Mouse (Mus musculus): ENCODE data around the gene Exoc3. TPM values are rescaled to one million over a fixed set of nuclear protein-coding genes. Genes with fewer than 3 reads are reported as not detected.

Gene Exoc3
- total RNA-seq, 2 experiments from 2014 or later, result 29.7 to 33.5 TPM

GRCm38 (mm10) chr13:74138906-74139647 lies 69.5 kb downstream of the Exoc3 start:
- DNase-seq, result no peak

- DNase-seq, result no peak
These were observed 78.6 kb downstream of the Exoc3 start for GRCm38 (mm10) chr13:74129909-74130308.

- no peak for DNase-seq
These were observed 81.0 kb downstream of the Exoc3 start for GRCm38 (mm10) chr13:74127571-74127970.

- DNase-seq, result no peak
These were observed 85.9 kb downstream of the Exoc3 start for GRCm38 (mm10) chr13:74122632-74123031.

GRCm38 (mm10) chr13:74121795-74122330 lies 86.7 kb downstream of the Exoc3 start:
- DNase-seq, result no peak

- DNase-seq, result no peak
These were observed 87.4 kb downstream of the Exoc3 start, which contains the start of gene Slc9a3 for GRCm38 (mm10) chr13:74121141-74121602. Gene Slc9a3, plus strand, starts transcription at chr13:74121457.

Other genes starting within 250 kb of the Exoc3 start
- gene Zdhhc11, start 244.9 kb downstream of the Exoc3 start, total RNA-seq (2021), result not detected
- 1 to 10 TPM; 5.2 to 5.8 TPM for gene Tppp, start 199.3 kb downstream of the Exoc3 start, total RNA-seq (2021)
- under 1 TPM; 0.51 to 0.61 TPM for gene Cep72, start 146.4 kb downstream of the Exoc3 start, total RNA-seq (2021)
- under 1 TPM; 0.13 to 0.32 TPM for gene Slc9a3, start 87.3 kb downstream of the Exoc3 start, total RNA-seq (2021)
- gene Ahrr, start 83.6 kb upstream of the Exoc3 start, total RNA-seq (2021), result not detected
- 10 to 100 TPM; 16.3 to 20.3 TPM for gene Pdcd6, start 108.8 kb upstream of the Exoc3 start, total RNA-seq (2021)
- gene Sdha, start 141.5 kb upstream of the Exoc3 start, total RNA-seq (2021), result 100 to 1,000 TPM; 660 to 663 TPM
- gene Ccdc127, start 141.6 kb upstream of the Exoc3 start, total RNA-seq (2021), result 10 to 100 TPM; 39.8 to 42.3 TPM
- gene Lrrc14b, start 155.3 kb upstream of the Exoc3 start, total RNA-seq (2021), result 10 to 100 TPM; 69.7 to 84.2 TPM
- 1 to 10 TPM; 2.6 to 2.7 TPM for gene Zfp72, start 182.1 kb upstream of the Exoc3 start, total RNA-seq (2021)
- 100 to 1,000 TPM; 203 to 229 TPM for gene Ftl1-ps1, start 191.0 kb upstream of the Exoc3 start, total RNA-seq (2021)

All from gastrocnemius, postnatal 25 days (tissue).